Mouse (Mus musculus) liver, embryonic 15.5 days (tissue): ENCODE data around the gene Zfp146. TPM values are rescaled to one million over a fixed set of nuclear protein-coding genes. Genes with fewer than 3 reads are reported as not detected.
"Not testable (repeated sequence)": the region's sequence is repeated elsewhere in the genome, so short reads cannot be mapped to it uniquely, and the experiment has no call there.

ENCODE experiments used
- ATAC-seq: fragments of 200-750 bp; cut with Nextera tagmentation; 2 replicates; pipeline ENCODE4 v1.8.0; 2017; ENCODE audit warnings: moderate number of reproducible peaks, mild to moderate bottlenecking, moderate library complexity; ENCODE audit not compliant: insufficient read depth
- H3K27ac ChIP-seq: fragments of 300-500 bp; sonication (generic); replicated peaks from 2 replicates; pipeline ENCODE4 v1.5.1; 2015; ENCODE audit warnings: mild to moderate bottlenecking, inconsistent platforms
- H3K27me3 ChIP-seq: fragments of 300-500 bp; sonication (generic); 2 replicates; pipeline ENCODE4 v1.6.1; 2015; ENCODE audit warnings: mild to moderate bottlenecking, inconsistent platforms
- H3K36me3 ChIP-seq: fragments of 300-500 bp; sonication (generic); replicated peaks from 2 replicates; pipeline ENCODE4 v1.6.1; 2015; ENCODE audit warnings: moderate library complexity, mild to moderate bottlenecking, inconsistent platforms
- H3K4me1 ChIP-seq: fragments of 300-500 bp; sonication (generic); replicated peaks from 2 replicates; pipeline ENCODE4 v1.6.1; 2015; ENCODE audit warnings: inconsistent platforms
- H3K4me2 ChIP-seq: fragments of 300-500 bp; sonication (generic); 2 replicates; pipeline ENCODE4 v1.6.1; 2015; ENCODE audit warnings: moderate library complexity, mild to moderate bottlenecking, inconsistent platforms
- H3K4me3 ChIP-seq: fragments of 300-500 bp; sonication (generic); replicated peaks from 2 replicates; pipeline ENCODE4 v1.5.1; 2015; ENCODE audit warnings: mild to moderate bottlenecking, inconsistent platforms
- H3K9ac ChIP-seq: fragments of 300-500 bp; sonication (generic); 2 replicates; pipeline ENCODE4 v1.6.1; 2015; ENCODE audit warnings: moderate library complexity, mild to moderate bottlenecking, inconsistent platforms
- H3K9me3 ChIP-seq: fragments of 300-500 bp; sonication (generic); replicated peaks from 2 replicates; pipeline ENCODE4 v1.6.1; 2016; ENCODE audit warnings: inconsistent platforms
- WGBS: fragments of 180-500 bp; shearing (Covaris S2); methylation state at CpG from one replicate; pipeline ENCODE4 v1.1.7; 2015; ENCODE audit warnings: mixed read lengths; ENCODE audit not compliant: insufficient replicate concordance; 5-methylcytosine and 5-hydroxymethylcytosine counted together
- polyA plus RNA-seq: library from polyadenylated mRNA; unstranded; fragments of >200 nt; fragmentation: Nextera tagmentation; extraction: Ambion mirVana; gene quantifications from 2 replicates; pipeline ENCODE4 v1.2.1, GENCODE M21; 2015

The Zfp146 gene
- polyA plus RNA-seq, 1 experiment from 2014 or later = 4.5 TPM

DNA sequence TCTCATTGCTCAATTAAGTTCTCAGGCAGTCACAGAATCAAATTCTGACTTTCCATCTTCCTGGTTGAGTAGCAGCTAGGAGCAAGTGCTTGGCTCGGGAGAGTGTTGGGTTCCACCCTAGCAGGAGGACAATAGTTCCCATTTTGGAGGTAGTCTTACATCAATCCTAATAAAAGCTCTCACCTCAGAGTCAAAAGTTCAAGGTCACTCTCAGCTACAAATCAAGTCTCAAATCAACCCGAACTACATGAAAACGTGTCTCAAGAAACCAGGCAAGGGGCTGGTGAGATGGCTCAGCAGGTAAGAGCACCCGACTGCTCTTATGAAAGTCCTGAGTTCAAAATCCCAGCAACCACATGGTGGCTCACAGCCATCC lies 19.6 kb upstream of the Zfp146 start:
- Histone ChIP-seq H3K36me3 (peaks cover 75% of the 10 kb centered on the region), H3K9me3 (no peaks in the 10 kb centered on the region), H3K27me3 (no peaks in the 10 kb centered on the region), H3K4me2 (no peak overlapping the region), H3K4me1 (peaks cover 24% of the 10 kb centered on the region), H3K27ac (no peak overlapping the region), H3K9ac (no peak overlapping the region), H3K4me3 (no peak overlapping the region)
- no peak for ATAC-seq
- WGBS = 71% methylated on average over 4 of the region's 4 CpGs

- Histone ChIP-seq H3K27me3 (no peaks in the 10 kb centered on the region), H3K27ac (no peak overlapping the region), H3K4me3 (no peak overlapping the region), H3K9me3 (no peaks in the 10 kb centered on the region), H3K4me1 (peaks cover 24% of the 10 kb centered on the region), H3K36me3 (peaks cover 75% of the 10 kb centered on the region), H3K9ac (no peak overlapping the region), H3K4me2 (no peak overlapping the region)
- no peak for ATAC-seq
- 76% methylated on average over 12 of the region's 12 CpGs for WGBS
Measured at GRCm38 (mm10) chr7:30188344-30189115, 19.0 kb upstream of the Zfp146 start.

GRCm38 (mm10) chr7:30184641-30185348 lies 15.2 kb upstream of the Zfp146 start:
- no peaks in the 10 kb centered on the region for H3K27me3 ChIP-seq
- 74% methylated on average over 13 of the region's 13 CpGs for WGBS
- no peak overlapping the region for H3K4me3 ChIP-seq
- H3K36me3 ChIP-seq = peaks cover 45% of the 10 kb centered on the region
- H3K9ac ChIP-seq = no peak overlapping the region
- H3K27ac ChIP-seq = no peak overlapping the region
- no peak for ATAC-seq
- H3K9me3 ChIP-seq = no peaks in the 10 kb centered on the region
- peak overlapping the region; percentile 66; the same call in 1 of the 2 replicates for H3K4me2 ChIP-seq
- peaks cover 17% of the 10 kb centered on the region for H3K4me1 ChIP-seq

DNA sequence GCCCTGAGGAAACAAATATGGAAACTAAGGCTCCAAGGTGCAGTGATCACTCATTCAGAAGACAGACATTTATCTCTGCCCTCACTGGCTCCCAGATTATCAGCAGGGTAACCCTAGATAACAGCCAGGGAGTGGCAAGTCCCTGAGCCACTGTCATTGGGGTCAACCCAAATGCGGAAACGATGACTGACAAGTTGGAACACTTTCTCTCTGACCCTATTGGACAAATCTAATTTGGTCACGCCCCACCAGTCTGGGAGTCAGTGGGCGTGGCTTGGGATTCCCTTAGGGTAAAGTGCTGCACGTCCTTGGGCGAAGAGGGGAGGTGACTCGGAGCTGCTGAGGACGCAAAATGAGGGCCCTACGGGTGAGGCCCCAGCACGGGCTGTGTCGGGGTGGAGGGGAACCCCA lies 14.3 kb upstream of the Zfp146 start, which contains the start of gene Cox7a1:
Cox7a1 (plus strand) TSS at position 266 of the 411 bp plus-strand sequence.
- H3K27ac ChIP-seq = 0 out of 2 replicates have a peak within 1 kb of the TSS, but pooled peaks have one; percentile 2
- H3K36me3 ChIP-seq = peaks cover 38% of the 10 kb centered on the region
- H3K27me3 ChIP-seq = no peaks in the 10 kb centered on the region
- H3K4me2 ChIP-seq = peak within 1 kb of the TSS; percentile 66
- peaks cover 17% of the 10 kb centered on the region for H3K4me1 ChIP-seq
- H3K9ac ChIP-seq = no peak within 1 kb of the TSS
- 0% methylated on average over 11 of the region's 11 CpGs for WGBS
- H3K9me3 ChIP-seq = no peaks in the 10 kb centered on the region
- peak; percentile 84 for ATAC-seq
- peak within 1 kb of the TSS; percentile 37 for H3K4me3 ChIP-seq

GRCm38 (mm10) chr7:30183189-30183588 lies 13.6 kb upstream of the Zfp146 start:
- not testable (repeated sequence) for H3K4me3 ChIP-seq, H3K9me3 ChIP-seq, ATAC-seq, H3K9ac ChIP-seq, H3K27ac ChIP-seq, H3K27me3 ChIP-seq
- WGBS = 68% methylated on average over 7 of the region's 7 CpGs
- Histone ChIP-seq H3K36me3 (peaks cover 33% of the 10 kb centered on the region), H3K4me2 (peak overlapping the region; percentile 66), H3K4me1 (peaks cover 17% of the 10 kb centered on the region)

GRCm38 (mm10) chr7:30181929-30182328 lies 12.4 kb upstream of the Zfp146 start:
- not testable (repeated sequence) for H3K4me2 ChIP-seq, H3K4me3 ChIP-seq, H3K9ac ChIP-seq

GRCm38 (mm10) chr7:30181308-30181707 lies 11.8 kb upstream of the Zfp146 start:
- no peak overlapping the region for H3K9ac ChIP-seq
- no peak overlapping the region for H3K27ac ChIP-seq
- no peak overlapping the region for H3K4me3 ChIP-seq
- peaks cover 21% of the 10 kb centered on the region for H3K36me3 ChIP-seq
- H3K27me3 ChIP-seq = no peaks in the 10 kb centered on the region
- H3K4me1 ChIP-seq = peaks cover 17% of the 10 kb centered on the region
- no peak for ATAC-seq
- no peak overlapping the region for H3K4me2 ChIP-seq
- H3K9me3 ChIP-seq = no peaks in the 10 kb centered on the region
- WGBS = 1% methylated on average over 4 of the region's 4 CpGs

More at GRCm38 (mm10) chr7:30181929-30182328, 12.4 kb upstream of the Zfp146 start:
- H3K9me3 ChIP-seq, H3K27ac ChIP-seq, H3K27me3 ChIP-seq, ATAC-seq: not testable (repeated sequence)
- 81% methylated on average over 10 of the region's 10 CpGs for WGBS
- peaks cover 27% of the 10 kb centered on the region for H3K36me3 ChIP-seq
- peaks cover 17% of the 10 kb centered on the region for H3K4me1 ChIP-seq

DNA sequence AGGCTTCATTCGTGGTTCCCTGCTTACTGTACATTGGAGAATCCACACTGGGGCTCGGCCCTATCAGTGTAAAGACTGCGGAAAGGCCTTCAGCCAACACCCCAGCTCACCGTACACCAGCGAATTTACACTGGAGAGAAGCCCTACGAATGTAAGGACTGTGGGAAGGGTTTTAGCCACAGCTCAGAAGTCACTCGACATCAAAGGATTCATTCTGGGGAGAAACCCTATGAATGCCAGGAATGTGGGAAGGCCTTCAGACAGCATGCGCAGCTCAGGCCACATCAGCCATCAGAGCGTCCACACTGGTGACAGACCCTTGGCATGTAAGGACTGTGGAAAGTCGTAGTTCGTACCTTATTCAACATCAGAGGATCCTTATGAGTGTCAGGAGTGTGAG lies 8.7 kb upstream of the Zfp146 start:
- WGBS = 76% methylated on average over 11 of the region's 11 CpGs
- Histone ChIP-seq H3K4me1 (no peaks in the 10 kb centered on the region), H3K4me2 (no peak overlapping the region), H3K27ac (no peak overlapping the region), H3K27me3 (no peaks in the 10 kb centered on the region), H3K9me3 (no peaks in the 10 kb centered on the region), H3K36me3 (peaks cover 9% of the 10 kb centered on the region), H3K9ac (no peak overlapping the region), H3K4me3 (no peak overlapping the region)
- no peak for ATAC-seq

- H3K27ac ChIP-seq = no peak overlapping the region
- no peak overlapping the region for H3K4me2 ChIP-seq
- WGBS = 44% methylated on average over 12 of the region's 12 CpGs
- H3K4me3 ChIP-seq = no peak overlapping the region
- H3K9ac ChIP-seq = no peak overlapping the region
- no peaks in the 10 kb centered on the region for H3K9me3 ChIP-seq
- H3K4me1 ChIP-seq = no peaks in the 10 kb centered on the region
- H3K27me3 ChIP-seq = no peaks in the 10 kb centered on the region
- H3K36me3 ChIP-seq = peaks cover 9% of the 10 kb centered on the region
- ATAC-seq = no peak
Measured at GRCm38 (mm10) chr7:30176474-30176873, 6.9 kb upstream of the Zfp146 start.

- Histone ChIP-seq H3K9ac (peak overlapping the region; percentile 90), H3K4me1 (peaks cover 30% of the 10 kb centered on the region), H3K36me3 (peaks cover 19% of the 10 kb centered on the region), H3K27me3 (no peaks in the 10 kb centered on the region), H3K4me3 (peak overlapping the region; percentile 90), H3K9me3 (no peaks in the 10 kb centered on the region), H3K27ac (peak overlapping the region; percentile 87), H3K4me2 (peak overlapping the region; percentile 87)
- no peak for ATAC-seq
- WGBS = 23% methylated on average over 11 of the region's 11 CpGs
Measured at GRCm38 (mm10) chr7:30170283-30170951, 867 bp upstream of the Zfp146 start.
